Mouse (Mus musculus): ENCODE measurements at regions not wholly inside any gene's neighbourhood (a gene's known extent, or its start where the extent isn't known, plus 50 kb on each side); places are given as distances from the start of the nearest gene placed in this dataset.

- Histone ChIP-seq H3K9ac (ENCODE audit: insufficient read depth, low read depth) (no peak overlapping the region), H3K79me2 (replicated peaks; ENCODE audit: control insufficient read depth, extremely low read depth, insufficient read depth, poor library complexity, severe bottlenecking) (no peaks in the 10 kb centered on the region), H3K4me2 (ENCODE audit: insufficient read depth, low read depth, poor library complexity, severe bottlenecking) (no peak overlapping the region), H3K4me3 (replicated peaks in 1 of 3; ENCODE audit: low read depth in 2 of 3, low read length in 2 of 3, poor library complexity in 1 of 3) (no peak overlapping the region), H3K36me3 (replicated peaks in 1 of 2; ENCODE audit: control insufficient read depth in 1 of 2, insufficient read depth in 1 of 2, low read length in 1 of 2) (no peaks in the 10 kb centered on the region), H3K27me3 (replicated peaks) (no peaks in the 10 kb centered on the region), H3K4me1 (ENCODE audit: control insufficient read depth in 1 of 2, insufficient read depth in 2 of 2) (peaks cover 3 to 17% of the 10 kb centered on the region in 2 experiments; a peak in 3 of 4 replicates), H3K27ac (ENCODE audit: insufficient read depth, low read depth) (no peak overlapping the region), H3K9me3 (replicated peaks; ENCODE audit: low read length) (peaks cover 4% of the 10 kb centered on the region)
- no peak for TF ChIP-seq MAX (IDR thresholded peaks at IDR 0.05; ENCODE audit: low read length)
- TF ChIP-seq SIN3A (IDR thresholded peaks at IDR 0.05; ENCODE audit: low read length): no peak
- TF ChIP-seq TCF12 (IDR thresholded peaks at IDR 0.05; ENCODE audit: low read depth, low read length): no peak
- no peak for TF ChIP-seq POLR2AphosphoS2 (IDR thresholded peaks at IDR 0.05; ENCODE audit: low read depth, low read length)
- no peak for TF ChIP-seq MXI1 (IDR thresholded peaks at IDR 0.05; ENCODE audit: low read depth, low read length)
- TF ChIP-seq POLR2A (IDR thresholded peaks at IDR 0.05; ENCODE audit: low read depth, low read length): no peak
- no peak for TF ChIP-seq HCFC1 (IDR thresholded peaks at IDR 0.05; ENCODE audit: low read depth, low read length)
- TF ChIP-seq RCOR1 (conservative IDR thresholded peaks at IDR 0.05; ENCODE audit: low read depth, low read length): no peak
- TF ChIP-seq IRF4 (IDR thresholded peaks at IDR 0.05; ENCODE audit: low read depth, low read length): no peak
- no peak for TF ChIP-seq RAD21 (IDR thresholded peaks at IDR 0.05; ENCODE audit: low read depth, low read length)
- no peak for TF ChIP-seq CHD2 (IDR thresholded peaks at IDR 0.05; ENCODE audit: low read length)
- no peak for TF ChIP-seq USF2 (conservative IDR thresholded peaks at IDR 0.05; ENCODE audit: low read depth, low read length)
- TF ChIP-seq CTCF (conservative IDR thresholded peaks at IDR 0.05 in 1 of 2, IDR thresholded peaks at IDR 0.05 in 1 of 2; ENCODE audit: low read depth in 2 of 2, low read length in 2 of 2): no peak
- no peak for TF ChIP-seq JUND (conservative IDR thresholded peaks at IDR 0.05; ENCODE audit: low read depth, low read length)
- TF ChIP-seq JUN (IDR thresholded peaks at IDR 0.05; ENCODE audit: insufficient read depth, low read depth, low read length): no peak
- TF ChIP-seq MAFK (IDR thresholded peaks at IDR 0.05; ENCODE audit: insufficient replicate concordance, low read length): no peak
- no peak for TF ChIP-seq SMC3 (IDR thresholded peaks at IDR 0.05; ENCODE audit: low read depth, low read length)
- TF ChIP-seq NRF1 (IDR thresholded peaks at IDR 0.05; ENCODE audit: low read depth, low read length): no peak
- TF ChIP-seq NELFE (IDR thresholded peaks at IDR 0.05; ENCODE audit: low read depth, low read length): no peak
- TF ChIP-seq ZKSCAN1 (IDR thresholded peaks at IDR 0.05; ENCODE audit: borderline replicate concordance, low read depth, low read length): no peak
- in situ Hi-C loops (cut with MboI; ENCODE audit: low pct_ligation_motif_present, low pct_unique_long_range_greater_than_20kb, low sequenced_read_pairs): loop anchor here (10.0 kb wide), 1 partner anchor 92 kb away; no protein-coding TSS in a partner anchor
- DNase-seq (ENCODE audit: extremely low read depth): no peak
- dilution Hi-C loops (cut with MboI; ENCODE audit: extremely low pct_ligation_motif_present, extremely low pct_unique_long_range_greater_than_20kb, low sequenced_read_pairs): no loop called here
Measured at GRCm38 (mm10) chr13:37637151-37637550, 141.0 kb upstream of the Rreb1 start.

GRCm38 (mm10) chr13:37638071-37638511 is 140.1 kb upstream of the Rreb1 start:
- Histone ChIP-seq H3K36me3 (replicated peaks in 1 of 2; ENCODE audit: control insufficient read depth in 1 of 2, insufficient read depth in 1 of 2, low read length in 1 of 2) (no peaks in the 10 kb centered on the region), H3K4me3 (replicated peaks in 1 of 3; ENCODE audit: low read depth in 2 of 3, low read length in 2 of 3, poor library complexity in 1 of 3) (no peak overlapping the region), H3K9ac (ENCODE audit: insufficient read depth, low read depth) (no peak overlapping the region), H3K4me1 (ENCODE audit: control insufficient read depth in 1 of 2, insufficient read depth in 2 of 2) (peaks cover 8 to 24% of the 10 kb centered on the region in 2 experiments), H3K9me3 (replicated peaks; ENCODE audit: low read length) (no peaks in the 10 kb centered on the region), H3K27me3 (replicated peaks) (no peaks in the 10 kb centered on the region), H3K79me2 (replicated peaks; ENCODE audit: control insufficient read depth, extremely low read depth, insufficient read depth, poor library complexity, severe bottlenecking) (no peaks in the 10 kb centered on the region), H3K4me2 (ENCODE audit: insufficient read depth, low read depth, poor library complexity, severe bottlenecking) (no peak overlapping the region), H3K27ac (ENCODE audit: insufficient read depth, low read depth) (no peak overlapping the region)
- in situ Hi-C loops (cut with MboI; ENCODE audit: low pct_ligation_motif_present, low pct_unique_long_range_greater_than_20kb, low sequenced_read_pairs) (loop anchor here (10.0 kb wide), 1 partner anchor 93 kb away; no protein-coding TSS in a partner anchor), dilution Hi-C loops (cut with MboI; ENCODE audit: extremely low pct_ligation_motif_present, extremely low pct_unique_long_range_greater_than_20kb, low sequenced_read_pairs) (no loop called here)
- DNase-seq (ENCODE audit: extremely low read depth): no peak
- TF ChIP-seq HCFC1 (IDR thresholded peaks at IDR 0.05; ENCODE audit: low read depth, low read length): no peak
- peak; percentile 56; the same call in 1 of the 2 replicates for TF ChIP-seq MEF2A (IDR thresholded peaks at IDR 0.05; ENCODE audit: borderline replicate concordance, low read depth, low read length)
- peak; percentile 43; the same call in 1 of the 2 replicates for TF ChIP-seq EP300 (IDR thresholded peaks at IDR 0.05; ENCODE audit: low read length)
- peak; percentile 48; the same call in 1 of the 2 replicates for TF ChIP-seq IRF4 (IDR thresholded peaks at IDR 0.05; ENCODE audit: low read depth, low read length)
- TF ChIP-seq TCF12 (IDR thresholded peaks at IDR 0.05; ENCODE audit: low read depth, low read length): 0 out of 2 replicates have a peak, but pooled peaks have one; percentile 45
- peak; percentile 18; the same call in 1 of the 2 replicates for TF ChIP-seq BHLHE40 (IDR thresholded peaks at IDR 0.05; ENCODE audit: low read depth, low read length)
